Mouse (Mus musculus) thymus, postnatal 0 days (tissue): ENCODE data around the gene Chn2. TPM values are rescaled to one million over a fixed set of nuclear protein-coding genes. Genes with fewer than 3 reads are reported as not detected.

ENCODE experiments used
- DNase-seq: peaks from one replicate; pipeline ENCODE4 v3.0.0-alpha.2; 2015; ENCODE audit warnings: low spot score
- polyA plus RNA-seq: library from polyadenylated mRNA; unstranded; fragments of >200 nt; fragmentation: Nextera tagmentation; extraction: Ambion mirVana; gene quantifications from 2 replicates; pipeline ENCODE4 v1.2.1, GENCODE M21; 2015

The Chn2 gene
- polyA plus RNA-seq, 1 experiment from 2014 or later, result 8.4 TPM

DNA sequence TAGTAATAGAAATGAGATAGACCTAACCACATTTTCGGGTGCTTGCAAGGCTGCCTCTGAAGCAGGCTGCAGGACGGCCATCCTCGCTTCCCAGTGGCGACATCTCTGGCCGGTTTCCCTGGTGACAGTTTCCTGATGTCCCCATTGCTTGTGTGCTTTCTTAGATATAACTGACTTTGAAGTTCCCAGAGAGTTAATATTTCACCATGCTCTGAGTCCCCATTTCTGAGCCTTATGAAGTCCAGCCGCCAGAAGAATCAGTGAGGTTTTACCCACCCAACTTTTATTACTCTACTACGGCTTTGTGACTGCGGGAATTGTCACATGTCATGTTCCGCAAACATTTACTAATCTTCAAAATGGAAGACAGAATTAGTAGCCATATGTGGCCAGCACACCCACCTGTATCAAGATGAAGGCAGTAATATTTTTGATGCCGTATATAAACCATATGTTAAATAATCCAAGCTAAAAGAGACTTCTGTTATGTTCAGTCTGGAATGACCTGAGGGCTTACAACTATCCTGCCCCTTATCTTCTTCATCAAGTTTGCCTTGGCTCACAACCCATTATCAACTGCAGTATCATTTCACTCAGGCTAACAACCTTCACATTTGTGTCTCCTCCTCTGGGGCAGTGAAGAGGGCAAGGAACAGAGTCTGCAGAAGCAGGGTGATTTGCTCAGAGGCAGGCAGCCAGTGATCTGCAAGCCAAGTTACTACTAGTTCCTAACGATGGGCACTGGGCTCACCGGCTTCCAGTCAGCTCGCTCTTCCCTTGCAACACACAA, 192.6 kb downstream of the Chn2 start:
- DNase-seq, result no peak

DNA sequence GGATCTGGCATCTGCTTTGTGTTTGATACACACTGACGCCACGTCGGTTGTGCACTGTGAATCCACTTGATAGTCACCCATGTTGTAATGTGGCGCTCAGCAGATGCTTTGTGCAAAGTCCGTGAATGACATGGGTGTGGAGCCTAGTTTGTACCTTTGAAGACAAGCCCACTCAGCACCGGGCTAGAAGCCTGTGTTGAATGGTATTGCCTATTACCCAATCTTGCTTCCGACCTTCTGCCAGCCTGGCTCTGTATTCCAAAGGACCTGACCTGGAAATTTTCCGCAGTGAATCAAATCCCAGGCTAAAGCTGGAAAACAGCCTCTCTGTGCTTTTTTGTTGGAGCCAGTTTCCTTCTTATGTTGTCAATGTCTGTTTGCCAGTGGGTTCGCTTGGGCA, 197.1 kb downstream of the Chn2 start:
- no peak for DNase-seq

DNA sequence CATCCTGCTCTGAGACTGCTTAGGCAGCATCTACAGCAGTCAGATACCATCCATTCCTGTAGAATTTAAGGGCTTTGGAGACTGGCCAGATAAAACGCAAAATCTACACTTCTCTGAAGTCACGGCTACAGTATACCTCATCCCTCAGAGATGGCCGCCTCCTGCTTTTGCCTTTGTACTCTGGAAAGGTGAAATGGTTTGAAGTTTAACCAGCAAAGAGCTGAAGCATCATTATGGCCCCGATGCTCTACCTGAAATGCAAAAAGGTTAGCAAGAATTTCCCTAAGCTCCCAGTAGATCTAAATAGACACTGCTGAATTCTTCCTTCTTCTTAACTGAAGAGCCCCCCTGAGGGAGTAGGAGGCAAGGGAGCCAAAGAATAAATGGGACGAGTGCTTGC, 202.4 kb downstream of the Chn2 start:
- no peak for DNase-seq

DNA sequence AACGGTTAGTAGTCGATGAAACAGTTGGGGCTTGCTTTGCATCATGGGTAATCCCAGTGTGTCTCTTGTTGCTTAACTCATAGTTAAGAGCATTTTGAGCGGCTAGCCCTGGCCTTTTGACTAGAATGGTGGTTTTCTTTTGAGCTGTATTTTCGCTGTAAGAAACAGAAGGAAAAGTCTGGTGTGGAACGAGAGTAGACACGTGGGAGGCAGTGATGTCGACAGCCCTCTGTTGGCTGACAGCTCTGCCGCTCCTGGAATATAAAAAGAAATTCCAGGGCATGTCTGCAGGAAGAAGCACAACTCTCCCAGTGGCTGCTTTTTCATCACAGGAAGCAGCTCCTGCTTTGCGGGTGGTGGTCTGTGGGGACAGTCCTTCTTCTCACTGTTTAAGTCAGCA, 202.9 kb downstream of the Chn2 start:
- no peak for DNase-seq

DNA sequence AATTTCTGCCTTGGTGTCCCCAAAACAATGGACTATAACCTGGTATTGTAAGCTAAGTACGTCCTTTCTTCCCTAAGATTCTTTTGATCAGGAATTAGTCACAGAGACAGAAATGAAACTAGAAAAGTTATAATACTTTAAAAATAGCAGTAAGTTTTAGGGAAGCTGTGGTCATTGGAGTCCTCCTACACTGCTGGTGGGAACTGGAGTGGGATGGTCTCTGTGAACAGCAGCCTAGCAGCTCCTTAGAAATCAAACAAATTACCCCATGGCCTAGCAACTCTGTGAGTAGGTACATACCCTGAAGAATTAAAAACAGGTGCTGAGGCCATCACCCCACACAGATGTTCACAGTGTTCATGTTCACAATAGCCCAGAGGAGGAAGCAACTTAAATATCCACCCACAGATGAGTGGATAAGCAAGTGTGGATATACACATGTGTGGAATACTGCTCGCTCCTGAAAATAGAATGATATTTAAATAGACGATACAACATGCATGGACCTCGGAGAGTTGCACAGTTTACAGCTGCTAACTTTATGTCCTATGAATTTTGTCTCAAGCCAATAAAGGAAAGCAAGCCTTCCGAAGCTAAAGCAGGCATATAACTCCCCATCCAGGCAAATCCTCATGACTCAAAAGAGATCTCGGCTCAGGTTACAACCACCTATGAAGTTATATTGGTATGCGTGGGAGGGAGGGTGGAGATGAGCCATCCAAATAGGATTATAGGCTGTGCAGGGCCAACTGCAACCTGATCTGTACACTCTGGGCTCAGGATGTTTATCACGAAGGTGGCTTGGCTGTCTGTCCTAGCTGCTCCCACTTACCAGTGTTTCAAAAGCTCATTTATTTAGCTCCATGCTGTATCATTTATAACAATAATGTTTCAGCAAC, 209.2 kb downstream of the Chn2 start:
- DNase-seq, result no peak

DNA sequence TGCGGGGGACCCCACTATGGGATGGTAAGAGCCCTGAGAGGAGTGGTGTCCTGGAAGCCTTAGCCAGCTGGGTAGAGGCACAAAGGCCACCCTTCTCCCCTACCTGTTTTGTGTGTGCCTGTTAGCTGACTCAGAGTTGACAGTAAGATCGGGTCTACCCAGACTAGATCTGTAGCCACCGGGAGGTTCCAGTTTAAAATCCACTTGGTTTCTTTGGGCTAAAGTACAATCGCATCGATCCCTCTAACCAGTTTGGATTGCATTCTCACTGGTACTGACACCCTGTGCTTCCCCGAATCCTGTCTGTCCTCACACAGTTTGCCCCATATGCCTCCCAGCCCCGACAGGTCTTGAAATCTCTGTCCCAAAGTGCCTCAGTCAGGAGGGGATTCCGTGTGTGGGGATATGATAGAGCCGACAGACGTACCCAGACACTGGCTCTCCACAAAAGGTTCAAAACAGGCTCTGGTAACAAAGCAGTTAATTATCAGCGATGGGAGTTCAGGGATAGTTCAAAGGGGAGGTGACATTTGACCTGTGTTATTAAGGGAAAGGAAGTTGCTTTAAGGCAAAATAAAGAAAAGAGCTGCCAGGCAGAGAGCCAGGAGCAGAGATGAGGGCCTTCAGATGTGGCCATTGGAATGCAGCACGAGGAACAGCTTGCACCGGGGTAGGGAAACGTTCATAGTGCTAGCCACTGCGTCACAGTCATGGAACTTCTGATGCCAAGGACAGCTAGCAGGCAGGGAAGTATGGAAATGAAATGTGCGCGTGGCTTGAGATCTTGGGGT, 212.2 kb downstream of the Chn2 start:
- no peak for DNase-seq

DNA sequence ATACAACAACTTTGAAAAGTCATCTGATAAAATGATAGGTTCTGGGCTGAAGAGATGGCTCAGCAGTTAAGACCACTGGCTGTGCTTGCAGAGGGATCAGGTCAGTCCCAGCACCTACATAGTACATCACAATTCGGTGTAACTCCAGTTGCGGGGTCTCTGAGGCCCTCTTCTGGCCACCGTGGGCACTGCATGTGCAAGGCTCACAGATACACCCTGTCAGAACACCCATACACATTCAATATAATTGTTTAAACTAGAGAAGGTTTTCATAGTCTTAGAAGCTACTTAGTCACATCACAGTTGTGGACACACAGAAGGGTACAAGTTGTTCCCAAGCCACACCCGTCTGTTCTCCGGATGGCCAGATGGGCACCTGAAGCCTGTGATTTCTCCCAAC, 213.9 kb downstream of the Chn2 start:
- peak; percentile 13 for DNase-seq

DNA sequence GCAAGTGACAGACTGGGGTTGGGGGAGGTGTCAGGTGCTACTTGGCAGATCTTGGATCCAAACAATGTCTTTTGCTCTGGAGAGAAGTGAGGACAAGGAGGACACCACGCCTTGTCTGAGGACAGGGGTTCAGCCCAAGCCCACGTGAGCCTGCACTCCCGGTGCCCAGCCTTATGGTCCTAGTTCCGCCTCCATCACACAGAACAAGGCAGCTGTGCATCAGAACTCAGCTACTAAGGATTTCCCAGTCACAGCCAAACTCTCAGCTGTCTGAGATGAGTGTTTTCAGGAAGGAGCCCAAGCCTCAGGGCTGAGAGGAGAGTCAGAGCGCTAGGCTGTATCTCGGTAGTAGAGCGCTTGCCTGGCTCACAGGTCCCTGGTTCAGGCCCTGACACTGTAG, 214.5 kb downstream of the Chn2 start:
- no peak for DNase-seq

DNA sequence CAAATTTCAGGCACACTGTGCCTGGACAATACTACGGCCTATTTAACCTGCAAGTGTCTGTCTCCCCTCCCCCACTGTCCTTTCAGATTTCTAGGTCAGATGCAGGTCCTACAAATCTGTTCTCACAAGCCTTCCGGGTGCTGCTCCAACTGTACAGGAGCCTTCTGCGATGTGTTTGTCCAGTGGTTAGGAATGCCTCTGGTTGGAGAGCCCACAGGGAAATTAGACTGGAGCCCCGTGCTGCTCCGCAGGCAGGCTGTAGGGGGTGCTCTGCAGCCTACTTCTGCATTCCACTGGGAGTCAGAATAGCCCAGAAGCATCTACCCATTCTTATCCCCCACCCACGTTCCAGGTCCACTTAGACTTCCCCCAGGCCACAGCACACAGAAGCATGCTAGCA, 215.4 kb downstream of the Chn2 start:
- no peak for DNase-seq

DNA sequence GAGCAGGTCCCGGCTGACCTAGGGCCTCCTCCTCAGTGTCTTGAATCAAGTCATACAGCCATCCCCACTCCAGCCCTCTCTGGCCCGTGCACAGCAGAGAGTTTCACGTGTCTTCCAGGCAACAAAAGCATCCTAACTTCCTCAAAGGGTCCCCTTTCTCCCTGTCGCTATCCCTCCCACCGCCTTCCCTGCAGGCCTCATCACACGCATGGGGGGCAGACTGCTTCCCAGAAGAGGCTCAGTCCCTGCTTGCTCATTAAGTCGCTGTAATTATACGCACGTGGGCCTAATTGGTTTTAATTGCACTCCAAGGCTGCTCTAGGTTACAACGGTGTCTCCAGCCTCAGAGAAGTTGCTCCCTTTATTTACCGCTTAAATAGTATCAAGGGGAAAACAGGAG, 216.0 kb downstream of the Chn2 start:
- DNase-seq, result no peak

DNA sequence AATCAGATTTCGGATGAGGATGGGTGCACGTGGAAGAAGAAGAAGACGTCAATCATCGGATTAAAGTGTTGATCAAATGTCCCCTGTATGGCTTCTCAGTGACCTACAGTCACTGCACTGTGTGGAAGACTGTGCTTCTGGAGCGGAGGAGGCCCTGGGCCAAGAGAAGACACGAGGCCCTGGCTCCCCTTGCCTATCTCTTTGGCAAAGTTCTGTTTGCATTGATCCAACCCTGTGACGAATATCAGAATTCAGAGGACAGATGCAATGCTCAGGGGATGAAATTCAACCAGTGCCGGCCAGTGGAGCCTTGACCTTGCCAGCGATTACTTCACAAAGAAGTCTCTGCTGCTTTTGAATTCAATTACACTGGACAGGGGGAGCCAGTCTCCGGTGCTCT, 217.0 kb downstream of the Chn2 start:
- DNase-seq, result no peak

DNA sequence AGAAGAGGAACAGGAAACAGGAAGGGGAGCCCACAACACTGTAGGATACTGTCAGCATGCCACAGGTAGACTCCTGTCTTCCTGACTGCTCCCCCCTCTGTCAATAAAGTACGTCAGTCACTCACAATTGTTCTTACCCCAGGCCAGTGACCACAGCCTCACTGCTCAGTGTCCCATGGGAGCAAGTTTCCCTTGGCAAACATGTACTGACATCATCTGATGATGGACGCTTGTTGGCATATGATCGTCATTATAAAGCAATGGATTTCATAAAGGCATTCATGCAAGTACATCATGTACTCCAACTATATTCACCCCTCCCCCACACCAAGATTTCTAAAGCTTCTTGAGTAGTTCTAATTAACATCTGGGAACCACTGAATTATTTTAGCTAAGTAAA, 218.2 kb downstream of the Chn2 start:
- DNase-seq, result no peak

DNA sequence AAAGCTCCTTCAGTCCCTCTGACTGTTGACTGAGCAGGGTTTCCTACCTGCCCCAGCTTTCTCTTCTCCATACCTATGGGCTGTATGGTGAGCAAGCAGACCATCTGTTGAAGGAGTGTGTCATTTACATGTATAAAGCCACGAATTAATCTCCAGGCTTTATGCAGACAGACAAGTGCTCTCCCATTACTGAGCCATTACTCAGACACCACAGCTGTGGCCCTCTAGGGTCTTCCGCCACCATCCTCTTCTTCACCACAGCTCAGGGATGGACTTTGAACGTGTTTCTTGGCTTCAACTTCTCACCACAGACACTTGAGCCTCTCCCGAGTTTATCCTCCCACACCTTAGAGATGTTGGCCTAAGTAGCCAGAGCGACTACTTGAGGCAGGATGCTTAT, 219.1 kb downstream of the Chn2 start:
- DNase-seq, result no peak

DNA sequence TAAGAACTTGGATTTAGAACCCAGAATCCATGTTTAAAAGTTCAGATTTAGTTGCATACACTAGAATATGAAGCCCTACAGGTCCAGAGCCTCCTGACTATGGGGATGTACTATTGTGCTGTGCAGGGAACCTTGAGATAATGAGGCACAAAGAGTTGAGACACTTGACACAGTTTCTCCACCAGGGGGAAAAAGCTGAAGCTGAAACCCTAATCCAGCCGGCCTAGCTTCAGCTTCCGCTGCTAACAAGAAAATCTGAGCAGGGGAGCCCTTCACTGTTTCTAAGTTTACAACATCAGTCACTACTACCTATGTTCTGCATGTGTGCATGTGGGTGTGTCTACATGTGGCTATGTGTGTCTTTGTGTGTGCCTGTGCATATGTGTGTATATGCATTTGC, 223.4 kb downstream of the Chn2 start:
- no peak for DNase-seq

DNA sequence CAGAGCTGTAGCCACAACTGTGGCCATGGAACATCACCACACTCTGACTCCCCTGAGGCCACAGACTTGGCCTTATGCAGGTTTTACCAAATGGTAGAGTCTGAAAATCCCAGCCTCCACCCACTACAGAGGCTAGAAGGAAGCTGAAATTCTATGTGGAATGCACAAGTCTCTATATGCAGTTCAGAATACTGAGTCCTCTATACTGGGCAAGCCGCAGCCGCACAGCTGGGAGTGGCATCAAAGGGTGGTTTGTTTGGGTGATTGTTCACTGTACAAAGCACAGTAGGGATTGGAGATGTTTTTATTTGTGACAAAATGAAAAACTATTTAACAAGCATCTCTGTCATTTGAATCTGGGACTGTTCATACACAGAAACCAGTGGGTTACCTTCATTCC, 224.5 kb downstream of the Chn2 start:
- DNase-seq, result no peak

DNA sequence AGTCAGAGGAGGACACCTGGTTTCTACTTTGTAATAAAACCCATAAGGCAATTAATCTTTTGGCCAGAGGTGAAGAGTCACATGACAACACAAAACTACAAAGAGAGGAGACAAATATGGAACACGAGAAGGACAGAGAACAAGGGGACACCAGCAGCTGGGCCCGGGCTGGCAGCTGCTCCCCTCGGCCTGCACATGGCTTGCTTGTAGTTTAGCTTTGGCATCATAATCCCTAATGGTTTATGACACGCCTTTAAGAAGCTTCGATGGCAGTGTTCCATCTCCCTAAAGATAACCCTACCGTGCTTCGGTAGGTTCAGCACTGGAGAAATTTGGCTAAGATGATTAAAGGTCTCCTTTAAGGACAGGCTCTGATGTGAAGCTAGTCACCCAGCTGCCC, 225.2 kb downstream of the Chn2 start:
- no peak for DNase-seq

DNA sequence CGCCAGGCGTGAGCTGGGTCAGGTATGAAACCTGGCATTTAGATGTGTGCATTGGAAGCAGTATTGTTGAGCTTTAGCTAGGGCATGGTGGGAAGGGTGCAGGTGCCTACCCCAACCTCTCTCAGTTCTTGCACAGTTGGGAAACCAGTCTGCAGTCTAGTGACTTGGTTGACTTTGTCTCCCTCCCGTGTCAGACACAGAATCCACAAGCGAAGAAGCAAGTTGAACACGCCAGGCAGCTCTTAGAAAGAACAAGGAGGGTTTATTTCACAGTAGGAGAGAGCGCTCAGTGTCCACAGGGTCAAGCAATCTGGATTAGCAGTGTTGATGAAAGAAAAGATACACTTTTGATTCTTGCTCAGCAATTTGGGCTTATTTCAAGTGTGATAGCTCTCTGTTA, 226.0 kb downstream of the Chn2 start:
- no peak for DNase-seq

DNA sequence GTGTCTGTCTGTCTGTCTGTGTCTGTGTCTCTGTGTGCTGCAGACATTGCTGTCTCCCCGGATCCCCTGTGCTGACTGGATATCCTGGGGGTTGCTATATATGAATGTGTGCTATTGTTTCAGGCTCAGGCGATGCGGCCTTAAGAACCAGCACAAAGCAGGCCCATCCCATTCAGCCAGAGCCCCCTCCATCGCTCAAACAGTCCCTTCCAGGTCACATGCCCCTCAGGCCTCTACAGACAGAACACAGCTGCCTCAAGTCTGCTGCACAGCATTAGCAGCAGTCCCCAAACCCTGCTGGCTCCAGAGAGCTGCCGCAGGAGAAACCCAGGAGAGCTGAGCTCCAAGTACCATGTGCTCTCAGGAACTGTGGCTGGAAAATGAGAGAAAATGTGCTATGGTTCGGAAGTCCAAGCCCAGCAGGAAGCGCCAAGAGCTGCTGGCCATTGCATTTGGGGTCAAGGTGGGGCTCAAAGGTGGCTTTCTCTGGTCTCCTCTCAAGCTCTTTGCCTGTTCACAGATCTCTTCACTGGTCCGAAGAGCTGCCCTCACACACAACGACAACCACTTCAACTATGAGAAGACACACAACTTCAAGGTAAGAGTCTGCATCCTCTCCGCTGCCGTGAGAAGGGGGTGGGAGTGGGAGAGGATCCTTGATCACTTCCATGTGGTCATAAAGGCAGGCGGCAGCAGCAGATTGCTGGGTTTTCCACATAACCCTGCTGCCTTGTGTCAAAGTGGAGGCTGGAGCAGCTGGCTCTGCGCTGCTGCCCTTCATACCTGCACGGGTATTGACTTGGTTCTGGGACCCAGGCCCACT, 233.4 kb downstream of the Chn2 start:
- DNase-seq, result no peak

DNA sequence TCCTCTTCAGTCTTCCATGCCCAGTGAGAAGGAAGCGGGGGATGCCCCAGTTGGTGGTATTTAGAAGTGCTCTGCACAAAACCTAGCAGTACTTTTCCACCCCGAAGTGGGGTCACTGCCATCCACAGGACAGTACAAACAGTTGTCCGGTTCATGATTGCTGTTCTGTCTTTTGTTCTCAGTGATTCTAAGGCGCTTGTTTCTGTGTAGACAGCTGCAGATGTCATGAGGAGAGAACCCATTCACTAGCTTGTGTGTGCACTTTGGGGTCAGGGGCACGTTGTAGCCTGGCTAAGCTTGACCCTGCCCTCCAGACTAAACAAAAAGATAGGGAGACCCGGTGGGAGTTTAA, 234.0 kb downstream of the Chn2 start:
- no peak for DNase-seq

DNA sequence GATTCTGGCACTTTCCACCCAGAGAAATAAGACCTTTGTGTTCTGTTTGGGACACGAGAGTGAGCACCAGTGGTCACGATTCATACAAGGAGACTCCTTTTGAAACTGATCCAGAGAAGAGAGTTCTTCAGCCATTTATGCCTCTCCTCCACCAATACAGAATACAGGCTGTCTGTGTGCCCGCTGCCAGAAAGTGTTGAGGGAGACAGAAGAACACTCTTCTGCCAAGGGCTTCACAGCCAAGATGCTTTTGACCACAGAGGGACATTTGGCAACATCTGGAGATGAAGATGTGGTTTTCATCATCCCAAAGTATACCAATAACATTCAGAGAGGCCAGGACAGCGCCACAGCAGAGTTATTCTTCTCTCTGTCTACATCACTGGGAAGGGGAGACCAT, 237.9 kb downstream of the Chn2 start:
- DNase-seq, result no peak

DNA sequence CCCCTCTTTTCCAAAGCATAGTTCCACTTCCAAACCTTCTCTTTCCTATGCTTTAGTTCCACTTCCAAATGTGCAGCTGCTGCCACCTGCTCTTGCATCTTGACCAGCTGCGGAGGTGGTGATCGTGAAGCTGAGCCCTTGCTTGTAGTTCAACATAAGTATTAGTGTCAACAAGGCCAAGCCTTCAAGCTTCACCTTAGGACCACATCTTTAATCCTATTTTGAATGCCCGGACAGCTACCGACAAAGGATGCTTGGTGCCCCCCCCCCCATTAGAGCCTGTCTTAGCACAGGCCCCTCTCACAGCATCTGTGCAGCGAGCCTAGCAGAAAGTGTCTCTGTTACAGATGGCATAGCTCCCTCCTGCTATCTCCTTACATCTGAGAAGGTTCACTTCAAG, 238.5 kb downstream of the Chn2 start:
- DNase-seq, result no peak
